Mouse (Mus musculus) WW6 (cell line): ENCODE measurements around the gene Arhgap28.
A peak's percentile ranks its signal among the peaks of the same experiment; 100 is the strongest.

Experiments
- DNase-seq: peaks from one replicate; pipeline ENCODE4 v3.0.0-alpha.2; 2013; ENCODE audit warnings: low read depth, low spot score

Gene Arhgap28

GRCm38 (mm10) chr17:68003741-68004560 lies at the start of gene Arhgap28:
Arhgap28 (minus strand) TSS chr17:68004120.
- DNase-seq, result peak; percentile 94

- no peak for DNase-seq
Measured at GRCm38 (mm10) chr17:68046341-68046675, 42.4 kb upstream of the Arhgap28 start.

- no peak for DNase-seq
Measured at GRCm38 (mm10) chr17:68045655-68046340, 41.9 kb upstream of the Arhgap28 start.

GRCm38 (mm10) chr17:68042377-68042776 lies 38.5 kb upstream of the Arhgap28 start:
- no peak for DNase-seq

GRCm38 (mm10) chr17:68037011-68037410 lies 33.1 kb upstream of the Arhgap28 start:
- no peak for DNase-seq

- DNase-seq, result no peak
Measured at GRCm38 (mm10) chr17:68029495-68029894, 25.6 kb upstream of the Arhgap28 start.

GRCm38 (mm10) chr17:68028519-68028918 lies 24.6 kb upstream of the Arhgap28 start:
- DNase-seq, result no peak

- DNase-seq, result no peak
Measured at GRCm38 (mm10) chr17:68024327-68024726, 20.4 kb upstream of the Arhgap28 start.

GRCm38 (mm10) chr17:68019466-68020065 lies 15.6 kb upstream of the Arhgap28 start:
- DNase-seq, result no peak

GRCm38 (mm10) chr17:68017095-68017494 lies 13.2 kb upstream of the Arhgap28 start:
- no peak for DNase-seq

GRCm38 (mm10) chr17:68011606-68012005 lies 7.7 kb upstream of the Arhgap28 start:
- no peak for DNase-seq

GRCm38 (mm10) chr17:68010041-68010440 lies 6.1 kb upstream of the Arhgap28 start:
- no peak for DNase-seq

- DNase-seq, result no peak
Measured at GRCm38 (mm10) chr17:68004581-68005330, 836 bp upstream of the Arhgap28 start.

- no peak for DNase-seq
Measured at GRCm38 (mm10) chr17:68002608-68003595, 1.0 kb downstream of the Arhgap28 start.

GRCm38 (mm10) chr17:67999801-68000200 lies 4.1 kb downstream of the Arhgap28 start:
- no peak for DNase-seq

GRCm38 (mm10) chr17:67996769-67997155 lies 7.2 kb downstream of the Arhgap28 start:
- DNase-seq, result no peak

GRCm38 (mm10) chr17:67996097-67996768 lies 7.7 kb downstream of the Arhgap28 start:
- peak; percentile 14 for DNase-seq

GRCm38 (mm10) chr17:67995277-67995819 lies 8.6 kb downstream of the Arhgap28 start:
- no peak for DNase-seq

- DNase-seq, result no peak
Measured at GRCm38 (mm10) chr17:67994861-67995260, 9.1 kb downstream of the Arhgap28 start.
